Mouse (Mus musculus) G1E (cell line): ENCODE data around the gene Kcnb1. TPM values are rescaled to one million over a fixed set of nuclear protein-coding genes. Genes with fewer than 3 reads are reported as not detected.
A peak's percentile ranks its signal among the peaks of the same experiment; 100 is the strongest.

ENCODE experiments used
- ATAC-seq: 2 replicates; pipeline ENCODE4 v1.8.0; 2016; ENCODE audit warnings: mild to moderate bottlenecking; ENCODE audit not compliant: insufficient number of reproducible peaks, poor library complexity, low FRiP score, severe bottlenecking; ENCODE audit errors: extremely low read depth
- DNase-seq: peaks from one replicate; pipeline ENCODE4 v3.0.0; 2012; ENCODE audit warnings: low spot score
- H3K27me3 ChIP-seq: 2 replicates; pipeline ENCODE4 v1.6.1; 2012; ENCODE audit warnings: mild to moderate bottlenecking, low read length, inconsistent platforms; ENCODE audit not compliant: insufficient read depth
- H3K36me3 ChIP-seq: replicated peaks from 2 replicates; pipeline ENCODE3; 2012; ENCODE audit warnings: mild to moderate bottlenecking, inconsistent platforms
- H3K4me1 ChIP-seq: 2 replicates; pipeline ENCODE4 v1.6.1; 2012; ENCODE audit warnings: low read depth, low read length, inconsistent platforms, mixed read lengths; ENCODE audit not compliant: insufficient read depth
- H3K4me3 ChIP-seq: 2 replicates; pipeline ENCODE4 v1.5.1; 2012; ENCODE audit warnings: low read depth, mild to moderate bottlenecking, inconsistent platforms, low read length, moderate library complexity, mixed read lengths
- H3K9me3 ChIP-seq: replicated peaks from 2 replicates; pipeline ENCODE4 v1.6.1; 2012; ENCODE audit warnings: inconsistent platforms
- CTCF ChIP-seq: IDR thresholded peaks from 2 replicates; pipeline ENCODE4 v1.5.1; 2012; ENCODE audit warnings: low read depth, low read length, inconsistent platforms, mixed read lengths
- GATA1 ChIP-seq: IDR thresholded peaks from 2 replicates; pipeline ENCODE4 v1.6.1; 2012; ENCODE audit warnings: borderline replicate concordance, low read length, inconsistent platforms, mixed read lengths
- GATA2 ChIP-seq: IDR thresholded peaks from 2 replicates; pipeline ENCODE4 v1.6.1; 2012; ENCODE audit warnings: low read depth, low read length, inconsistent platforms, borderline replicate concordance
- POLR2AphosphoS5 ChIP-seq: IDR thresholded peaks from 2 replicates; pipeline ENCODE4 v1.6.1; 2012; ENCODE audit warnings: low read depth, low read length, inconsistent platforms; ENCODE audit not compliant: insufficient replicate concordance
- TAL1 ChIP-seq: conservative IDR thresholded peaks from 2 replicates; pipeline ENCODE4 v1.6.1; 2012; ENCODE audit warnings: low read depth, low read length, inconsistent platforms, mixed read lengths
- polyA plus RNA-seq: library from polyadenylated mRNA; stranded (reverse); fragments of >175 nt; gene quantifications from 2 replicates; pipeline ENCODE4 v1.2.3, GENCODE M21; 2012
- total RNA-seq, 2 experiments: library from RNA; stranded (forward) in 1 of 2; stranded (reverse) in 1 of 2; fragments of 200-1000 nt in 1 of 2; fragments of >200 nt in 1 of 2; fragmentation: Nextera tagmentation in 1 of 2; gene quantifications; 2 replicates each; pipeline ENCODE4 v1.2.3; 2014 to 2017

The Kcnb1 gene
- total and polyA plus RNA-seq, 3 experiments, result 0.22 TPM; not detected in 2

DNA sequence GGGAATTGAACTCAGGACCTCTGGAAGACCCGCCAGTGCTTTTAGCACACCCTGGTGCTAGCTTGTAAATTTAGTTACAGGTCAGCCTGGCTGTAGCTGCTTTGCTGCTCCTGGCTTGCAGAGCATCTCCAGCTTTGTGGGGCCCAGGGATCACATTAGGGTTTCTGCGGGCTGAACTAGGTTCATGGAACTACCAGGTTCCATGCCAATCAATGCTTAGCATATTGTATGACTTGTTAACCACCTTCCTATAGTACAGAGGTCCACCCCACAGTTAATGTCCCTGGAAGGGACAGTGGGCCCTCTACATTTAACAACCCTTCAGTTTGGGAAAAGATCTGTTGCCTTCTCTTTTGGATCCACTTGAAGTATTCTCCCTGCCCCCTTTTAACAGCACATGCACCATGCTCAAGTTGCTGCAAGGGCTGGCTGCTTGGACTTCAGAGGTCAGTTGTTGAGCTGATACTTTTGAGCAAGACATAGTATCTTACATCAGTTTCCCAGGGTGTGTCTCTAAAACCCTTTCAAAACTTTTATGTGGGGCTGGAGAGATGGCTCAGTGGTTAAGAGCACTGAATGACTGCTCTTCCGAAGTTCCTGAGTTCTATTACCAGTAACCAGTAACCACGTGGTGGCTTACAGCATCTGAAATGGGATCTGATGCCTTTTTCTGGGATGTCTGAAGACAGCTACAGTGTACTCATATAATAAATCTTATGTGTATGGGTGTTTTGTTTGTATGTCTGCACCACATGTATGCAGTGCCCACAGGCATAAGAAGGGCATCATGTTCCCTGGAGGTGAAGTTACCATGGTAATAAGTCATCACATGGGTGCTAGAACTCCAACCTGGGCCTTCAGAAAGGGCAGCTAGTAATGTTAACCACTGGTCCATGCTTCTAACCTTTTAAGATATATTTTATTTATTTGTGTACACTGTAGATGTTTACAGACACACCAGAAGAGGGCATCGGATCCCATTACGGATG is 123.1 kb downstream of the Kcnb1 start:
- no peaks in the 10 kb centered on the region for H3K9me3 ChIP-seq
- no peak for ATAC-seq
- peaks cover 15% of the 10 kb centered on the region for H3K27me3 ChIP-seq
- H3K4me1 ChIP-seq, result peaks cover 38% of the 10 kb centered on the region
- H3K36me3 ChIP-seq, result peaks cover 30% of the 10 kb centered on the region
- no peak overlapping the region; the same call in 1 of the 2 replicates for H3K4me3 ChIP-seq
- TF ChIP-seq GATA2, result no peak
- no peak for TF ChIP-seq GATA1
- TF ChIP-seq TAL1, result no peak
- no peak for DNase-seq

DNA sequence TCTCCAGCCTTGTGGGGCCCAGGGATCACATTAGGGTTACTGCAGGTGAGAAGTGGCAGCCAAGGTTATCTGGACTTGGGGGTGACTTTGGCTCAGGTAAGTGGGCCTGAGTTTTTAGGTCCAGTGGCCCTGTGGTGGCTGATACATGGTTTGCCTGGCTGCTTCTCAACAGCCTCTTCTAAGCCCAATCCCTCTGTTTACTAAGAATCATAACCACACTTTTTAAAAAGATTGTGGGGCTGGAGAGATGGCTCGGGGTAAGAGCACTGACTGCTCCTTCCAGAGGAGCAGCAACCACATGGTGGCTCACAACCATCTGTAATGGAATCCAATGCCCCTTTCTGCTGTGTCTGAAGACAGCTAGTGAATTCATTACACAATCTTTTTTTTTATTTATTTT is 123.9 kb downstream of the Kcnb1 start:
- no peak for DNase-seq
- peaks cover 30% of the 10 kb centered on the region for H3K36me3 ChIP-seq
- H3K4me3 ChIP-seq, result peak overlapping the region; percentile 72; the same call in 1 of the 2 replicates
- peaks cover 11% of the 10 kb centered on the region for H3K27me3 ChIP-seq
- no peak for TF ChIP-seq TAL1
- TF ChIP-seq POLR2AphosphoS5, result peak; percentile 76; the same call in 1 of the 2 replicates
- TF ChIP-seq GATA1, result no peak
- no peak for ATAC-seq
- no peaks in the 10 kb centered on the region for H3K9me3 ChIP-seq
- peaks cover 39% of the 10 kb centered on the region for H3K4me1 ChIP-seq

DNA sequence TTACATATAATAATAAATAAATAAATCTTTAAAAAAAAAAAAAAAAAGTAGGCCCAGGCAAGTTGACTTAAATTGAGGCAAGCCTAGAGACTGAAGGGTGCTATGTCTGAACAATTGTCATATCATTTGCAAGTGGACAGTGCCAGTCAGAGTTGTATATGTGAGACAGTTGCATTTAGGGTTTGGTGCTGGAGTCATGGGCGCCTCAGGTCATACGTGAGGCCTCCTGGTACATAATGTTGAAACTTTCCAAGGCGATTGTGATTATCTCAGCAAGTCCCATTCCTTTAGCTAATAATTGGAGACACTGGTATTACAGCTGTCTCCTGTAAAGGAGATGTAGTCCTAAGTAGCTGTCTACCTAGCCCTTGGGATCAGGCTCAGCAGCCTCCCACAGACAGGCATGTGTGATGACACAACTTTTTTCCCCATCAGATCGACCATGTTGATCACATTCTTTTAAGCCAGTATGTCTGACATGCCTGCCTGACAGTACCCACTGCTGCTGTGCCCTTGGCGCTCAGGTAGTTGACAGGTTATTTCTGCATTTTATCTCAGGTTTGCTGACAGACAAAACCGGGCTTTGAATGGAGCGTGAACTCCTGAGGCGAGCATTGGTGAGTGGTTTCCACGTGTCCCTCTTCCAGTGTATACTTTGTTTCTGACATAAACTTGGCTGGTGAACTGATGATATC is 125.2 kb downstream of the Kcnb1 start:
- ATAC-seq (no peak), DNase-seq (no peak)
- TF ChIP-seq GATA1, result no peak
- peak; percentile 86; the same call in 1 of the 2 replicates for TF ChIP-seq POLR2AphosphoS5
- Histone ChIP-seq H3K9me3 (no peaks in the 10 kb centered on the region), H3K4me3 (peak overlapping the region; percentile 72), H3K4me1 (peaks cover 45% of the 10 kb centered on the region), H3K36me3 (peaks cover 40% of the 10 kb centered on the region), H3K27me3 (no peaks in the 10 kb centered on the region)

GRCm38 (mm10) chr2:167063906-167064496 is 126.0 kb downstream of the Kcnb1 start:
- H3K9me3 ChIP-seq, result no peaks in the 10 kb centered on the region
- H3K36me3 ChIP-seq, result peaks cover 44% of the 10 kb centered on the region
- ATAC-seq (no peak), DNase-seq (no peak)
- peak overlapping the region; percentile 89 for H3K4me3 ChIP-seq
- no peaks in the 10 kb centered on the region for H3K27me3 ChIP-seq
- TF ChIP-seq CTCF (no peak), GATA1 (no peak), POLR2AphosphoS5 (no peak), GATA2 (no peak), TAL1 (no peak)
- H3K4me1 ChIP-seq, result peaks cover 48% of the 10 kb centered on the region

GRCm38 (mm10) chr2:167062965-167063880 is 126.7 kb downstream of the Kcnb1 start, which contains the start of gene Znfx1:
Znfx1 (minus strand) TSS chr2:167063015.
- DNase-seq, result peak; percentile 91
- Histone ChIP-seq H3K9me3 (no peaks in the 10 kb centered on the region), H3K27me3 (no peaks in the 10 kb centered on the region), H3K36me3 (peaks cover 51% of the 10 kb centered on the region), H3K4me1 (peaks cover 48% of the 10 kb centered on the region), H3K4me3 (peak within 1 kb of the TSS; percentile 89)
- peak; percentile 65 for ATAC-seq
- TF ChIP-seq CTCF (no peak), POLR2AphosphoS5 (peak; percentile 98), TAL1 (no peak), GATA2 (no peak), GATA1 (no peak)
